Mouse (Mus musculus) spleen, postnatal 0 days (tissue): Measurements from ENCODE around the gene Tmem190. TPM values are rescaled to one million over a fixed set of nuclear protein-coding genes. Genes with fewer than 3 reads are reported as not detected.

Source experiments
- polyA plus RNA-seq: library from polyadenylated mRNA; unstranded; fragments of >200 nt; fragmentation: Nextera tagmentation; extraction: Ambion mirVana; gene quantifications from 2 replicates; pipeline ENCODE4 v1.2.1, GENCODE M21; 2015

The Tmem190 gene
- not detected in 2 replicates for polyA plus RNA-seq

GRCm38 (mm10) chr7:4782759-4783158 lies at the start of gene Tmem190, which contains the start of gene Il11:
Gene Tmem190 (plus strand): TSS chr7:4782937.
Gene Il11 (minus strand): TSS chr7:4782859.

GRCm38 (mm10) chr7:4739544-4740275 lies 43.0 kb upstream of the Tmem190 start, which contains the start of gene Kmt5c:
Gene Kmt5c (plus strand): TSS chr7:4740115.

GRCm38 (mm10) chr7:4752821-4753570 lies 29.7 kb upstream of the Tmem190 start, which contains the start of gene Cox6b2:
Gene Cox6b2 (minus strand): TSS chr7:4753094.

GRCm38 (mm10) chr7:4771202-4771601 lies 11.5 kb upstream of the Tmem190 start, which contains the start of gene Fam71e2:
Gene Fam71e2 (minus strand): TSS chr7:4771302.

GRCm38 (mm10) chr7:4789436-4789935 lies 6.7 kb downstream of the Tmem190 start, which contains the start of gene Tmem238:
Gene Tmem238 (minus strand): TSS chr7:4789656.

GRCm38 (mm10) chr7:4792278-4793212 lies 9.8 kb downstream of the Tmem190 start, which contains the start of gene Rpl28:
Gene Rpl28 (plus strand): TSS chr7:4792874.

GRCm38 (mm10) chr7:4812303-4813104 lies 29.8 kb downstream of the Tmem190 start, which contains the start of gene Ube2s:
Gene Ube2s (minus strand): TSS chr7:4812590.

Other genes with a start within 250 kb of the Tmem190 start
- gene Syt5, start 235.4 kb upstream of the Tmem190 start, polyA plus RNA-seq: 0.66 and 1.0 TPM in 2 replicates
- gene Ptprh, start 178.9 kb upstream of the Tmem190 start, polyA plus RNA-seq: not detected in 2 replicates
- gene Tmem86b, start 151.5 kb upstream of the Tmem190 start, polyA plus RNA-seq: 12.8 and 16.5 TPM in 2 replicates
- gene Ppp6r1, start 123.9 kb upstream of the Tmem190 start, polyA plus RNA-seq: 9.6 and 9.8 TPM in 2 replicates
- 62.4 and 63.5 TPM in 2 replicates for gene Hspbp1, start 97.9 kb upstream of the Tmem190 start, polyA plus RNA-seq
- gene Brsk1, start 92.3 kb upstream of the Tmem190 start, polyA plus RNA-seq: 0.45 and 0.54 TPM in 2 replicates
- gene Tmem150b, start 57.7 kb upstream of the Tmem190 start, polyA plus RNA-seq: 0.69 and 0.80 TPM in 2 replicates
- 65.7 and 81.8 TPM in 2 replicates for gene Kmt5c, start 42.8 kb upstream of the Tmem190 start, polyA plus RNA-seq
- 157 and 188 TPM in 2 replicates for gene Cox6b2, start 29.8 kb upstream of the Tmem190 start, polyA plus RNA-seq
- gene Fam71e2, start 11.6 kb upstream of the Tmem190 start, polyA plus RNA-seq: not detected in 2 replicates
- 0.12 and 0.15 TPM in 2 replicates for gene Il11, start 78 bp upstream of the Tmem190 start, polyA plus RNA-seq
- 22.1 and 25.2 TPM in 2 replicates for gene Tmem238, start 6.7 kb downstream of the Tmem190 start, polyA plus RNA-seq
- gene Rpl28, start 9.9 kb downstream of the Tmem190 start, polyA plus RNA-seq: 423 and 433 TPM in 2 replicates
- gene Ube2s, start 29.7 kb downstream of the Tmem190 start, polyA plus RNA-seq: 251 and 289 TPM in 2 replicates
- gene Shisa7, start 61.8 kb downstream of the Tmem190 start, polyA plus RNA-seq: 0.04 TPM in 1 of 2 replicates, not detected in the other
- gene Isoc2b, start 87.3 kb downstream of the Tmem190 start, polyA plus RNA-seq: 3.9 and 4.3 TPM in 2 replicates
- 0.66 and 0.74 TPM in 2 replicates for gene Isoc2a, start 94.2 kb downstream of the Tmem190 start, polyA plus RNA-seq
- not detected in 2 replicates for gene Gm36210, start 123.6 kb downstream of the Tmem190 start, polyA plus RNA-seq
- gene Zfp628, start 132.3 kb downstream of the Tmem190 start, polyA plus RNA-seq: 2.2 and 2.6 TPM in 2 replicates
- 0.62 and 0.71 TPM in 2 replicates for gene Nat14, start 139.1 kb downstream of the Tmem190 start, polyA plus RNA-seq
- 0.30 and 0.31 TPM in 2 replicates for gene Ssc5d, start 142.8 kb downstream of the Tmem190 start, polyA plus RNA-seq
- gene Sbk2, start 181.5 kb downstream of the Tmem190 start, polyA plus RNA-seq: not detected in 2 replicates
- gene Sbk3, start 188.2 kb downstream of the Tmem190 start, polyA plus RNA-seq: not detected in 2 replicates
- gene Zfp579, start 213.2 kb downstream of the Tmem190 start, polyA plus RNA-seq: 6.4 and 9.8 TPM in 2 replicates
- 10.6 and 10.8 TPM in 2 replicates for gene Zfp524, start 231.5 kb downstream of the Tmem190 start, polyA plus RNA-seq
- 14.5 and 16.2 TPM in 2 replicates for gene Fiz1, start 231.8 kb downstream of the Tmem190 start, polyA plus RNA-seq
- 3.6 and 5.3 TPM in 2 replicates for gene Gm44973, start 232.6 kb downstream of the Tmem190 start, polyA plus RNA-seq
- gene Zfp865, start 237.4 kb downstream of the Tmem190 start, polyA plus RNA-seq: 2.8 and 4.2 TPM in 2 replicates
- 0.67 and 0.95 TPM in 2 replicates for gene Ccdc106, start 237.6 kb downstream of the Tmem190 start, polyA plus RNA-seq